Mouse (Mus musculus) layer of hippocampus, adult 18-20 months (tissue): ENCODE results near the gene Fis1. TPM values are rescaled to one million over a fixed set of nuclear protein-coding genes. Genes with fewer than 3 reads are reported as not detected.

Source experiments
- DNase-seq, 2 experiments: peaks; one replicate each; pipeline ENCODE4 v3.0.0; 2022; ENCODE audit warnings: low spot score in 2 of 2
- long read RNA-seq: library from polyadenylated mRNA; stranded (forward); transcript quantifications from one replicate; pipeline ENCODE4 v2.0.0, GENCODE M21; 2021
- total RNA-seq, 2 experiments: library from RNA; stranded (reverse); gene quantifications; 2 replicates each; pipeline ENCODE4 v1.2.3; 2021

Gene Fis1
- 100 to 1,000 TPM; 237 to 255 TPM for total RNA-seq
- long read RNA-seq, transcript Fis1-201 (5 exons, 786 nt) = major isoform, 96 of 131 reads
- long read RNA-seq, transcript Fis1-202 (5 exons, 948 nt) = minor isoform, 23 of 131 reads
- long read RNA-seq, partial matches to known transcripts = 5 of 131 reads
- long read RNA-seq, other reads (novel, unspliced or antisense) = 5 of 131 reads

GRCm38 (mm10) chr5:136953015-136953414, at the start of gene Fis1:
Fis1 (plus strand) TSS chr5:136953275.
- DNase-seq = peak; percentile 94 to 97

- no peak for DNase-seq
Observed at GRCm38 (mm10) chr5:136904621-136905020, 48.5 kb upstream of the Fis1 start.

- no peak for DNase-seq
Observed at GRCm38 (mm10) chr5:136905630-136906029, 47.4 kb upstream of the Fis1 start.

- DNase-seq = no peak
Observed at GRCm38 (mm10) chr5:136907587-136907986, 45.5 kb upstream of the Fis1 start.

- DNase-seq = peak; percentile 90 to 97
Observed at GRCm38 (mm10) chr5:136907991-136908857, 44.9 kb upstream of the Fis1 start, which contains the start of gene Ift22. Ift22 (plus strand) TSS chr5:136908150.

- no peak for DNase-seq
Observed at GRCm38 (mm10) chr5:136914183-136914582, 38.9 kb upstream of the Fis1 start.

- DNase-seq = no peak
Observed at GRCm38 (mm10) chr5:136917613-136918242, 35.3 kb upstream of the Fis1 start.

- peak; percentile 79 to 91 for DNase-seq
Observed at GRCm38 (mm10) chr5:136918655-136919472, 34.2 kb upstream of the Fis1 start.

- DNase-seq = peak in 1 of 2 experiments; percentile 14
Observed at GRCm38 (mm10) chr5:136919546-136920301, 33.4 kb upstream of the Fis1 start.

GRCm38 (mm10) chr5:136922830-136923229, 30.2 kb upstream of the Fis1 start:
- DNase-seq = no peak

- no peak for DNase-seq
Observed at GRCm38 (mm10) chr5:136923751-136924478, 29.2 kb upstream of the Fis1 start.

GRCm38 (mm10) chr5:136929073-136929472, 24.0 kb upstream of the Fis1 start:
- DNase-seq = peak; percentile 71 to 92

- DNase-seq = peak in 1 of 2 experiments; percentile 30
Observed at GRCm38 (mm10) chr5:136931896-136932295, 21.2 kb upstream of the Fis1 start.

- DNase-seq = no peak
Observed at GRCm38 (mm10) chr5:136932956-136933355, 20.1 kb upstream of the Fis1 start.

GRCm38 (mm10) chr5:136933930-136934329, 19.1 kb upstream of the Fis1 start:
- DNase-seq = no peak

- no peak for DNase-seq
Observed at GRCm38 (mm10) chr5:136935905-136936695, 17.0 kb upstream of the Fis1 start.

GRCm38 (mm10) chr5:136936750-136937149, 16.3 kb upstream of the Fis1 start:
- no peak for DNase-seq

GRCm38 (mm10) chr5:136937621-136938020, 15.5 kb upstream of the Fis1 start:
- no peak for DNase-seq

- DNase-seq = no peak
Observed at GRCm38 (mm10) chr5:136939284-136939683, 13.8 kb upstream of the Fis1 start.
